Mouse (Mus musculus) thymus, postnatal 0 days (tissue): Measurements from ENCODE around the gene Sirt4. TPM values are rescaled to one million over a fixed set of nuclear protein-coding genes. Genes with fewer than 3 reads are reported as not detected.
"Not testable (repeated sequence)": the region's sequence is repeated elsewhere in the genome, so short reads cannot be mapped to it uniquely, and the experiment has no call there.

Source experiments
- DNase-seq: peaks from one replicate; pipeline ENCODE4 v3.0.0-alpha.2; 2015; ENCODE audit warnings: low spot score
- polyA plus RNA-seq: library from polyadenylated mRNA; unstranded; fragments of >200 nt; fragmentation: Nextera tagmentation; extraction: Ambion mirVana; gene quantifications from 2 replicates; pipeline ENCODE4 v1.2.1, GENCODE M21; 2015

The Sirt4 gene
- polyA plus RNA-seq, result 17.0 and 17.3 TPM in 2 replicates

GRCm38 (mm10) chr5:115483947-115484920 lies at the start of gene Sirt4:
Gene Sirt4, minus strand, starts transcription at chr5:115484725.
- peak; percentile 95 for DNase-seq

GRCm38 (mm10) chr5:115531671-115532270 lies 47.2 kb upstream of the Sirt4 start:
- peak; percentile 69 for DNase-seq

GRCm38 (mm10) chr5:115530447-115530809 lies 45.9 kb upstream of the Sirt4 start:
- peak; percentile 80 for DNase-seq

GRCm38 (mm10) chr5:115529742-115530446 lies 45.4 kb upstream of the Sirt4 start:
- DNase-seq, result peak; percentile 50

- DNase-seq, result no peak
Observed at GRCm38 (mm10) chr5:115529364-115529741, 44.8 kb upstream of the Sirt4 start.

- no peak for DNase-seq
Observed at GRCm38 (mm10) chr5:115528128-115528527, 43.6 kb upstream of the Sirt4 start.

- no peak for DNase-seq
Observed at GRCm38 (mm10) chr5:115526456-115527202, 42.1 kb upstream of the Sirt4 start.

- no peak for DNase-seq
Observed at GRCm38 (mm10) chr5:115525943-115526342, 41.4 kb upstream of the Sirt4 start.

- no peak for DNase-seq
Observed at GRCm38 (mm10) chr5:115525416-115525815, 40.9 kb upstream of the Sirt4 start.

GRCm38 (mm10) chr5:115524471-115524870 lies 39.9 kb upstream of the Sirt4 start:
- no peak for DNase-seq

GRCm38 (mm10) chr5:115523971-115524370 lies 39.4 kb upstream of the Sirt4 start:
- no peak for DNase-seq

- DNase-seq, result no peak
Observed at GRCm38 (mm10) chr5:115522981-115523499, 38.5 kb upstream of the Sirt4 start.

GRCm38 (mm10) chr5:115522531-115522930 lies 38.0 kb upstream of the Sirt4 start:
- DNase-seq, result no peak

- DNase-seq, result peak; percentile 75
Observed at GRCm38 (mm10) chr5:115521553-115522461, 37.3 kb upstream of the Sirt4 start.

- no peak for DNase-seq
Observed at GRCm38 (mm10) chr5:115520325-115520869, 35.9 kb upstream of the Sirt4 start.

- not testable (repeated sequence) for DNase-seq
Observed at GRCm38 (mm10) chr5:115518214-115518613, 33.7 kb upstream of the Sirt4 start.

- peak; percentile 60 for DNase-seq
Observed at GRCm38 (mm10) chr5:115517501-115517900, 33.0 kb upstream of the Sirt4 start.

GRCm38 (mm10) chr5:115516908-115517307 lies 32.4 kb upstream of the Sirt4 start:
- no peak for DNase-seq
